Mouse (Mus musculus) lung, postnatal 14 days (tissue): ENCODE measurements around the gene Abcc4.

Experiments
- DNase-seq: peaks from one replicate; pipeline ENCODE4 v3.0.0; 2021

Gene Abcc4

GRCm38 (mm10) chr14:118491300-118491699, 214.7 kb downstream of the Abcc4 start:
- no peak for DNase-seq

GRCm38 (mm10) chr14:118490525-118490924, 215.5 kb downstream of the Abcc4 start:
- DNase-seq: no peak

GRCm38 (mm10) chr14:118486349-118486748, 219.7 kb downstream of the Abcc4 start:
- DNase-seq: no peak

- DNase-seq: no peak
These were observed 220.4 kb downstream of the Abcc4 start for GRCm38 (mm10) chr14:118485646-118486045.

GRCm38 (mm10) chr14:118482320-118482719, 223.7 kb downstream of the Abcc4 start:
- no peak for DNase-seq

- DNase-seq: no peak
These were observed 224.2 kb downstream of the Abcc4 start for GRCm38 (mm10) chr14:118481779-118482178.

- no peak for DNase-seq
These were observed 229.7 kb downstream of the Abcc4 start for GRCm38 (mm10) chr14:118476329-118476728.

- DNase-seq: no peak
These were observed 230.9 kb downstream of the Abcc4 start for GRCm38 (mm10) chr14:118475100-118475454.

GRCm38 (mm10) chr14:118474226-118475099, 231.6 kb downstream of the Abcc4 start:
- no peak for DNase-seq

- peak; percentile 2 for DNase-seq
These were observed 232.2 kb downstream of the Abcc4 start for GRCm38 (mm10) chr14:118473831-118474193.

GRCm38 (mm10) chr14:118473188-118473830, 232.7 kb downstream of the Abcc4 start:
- no peak for DNase-seq

- DNase-seq: no peak
These were observed 240.7 kb downstream of the Abcc4 start for GRCm38 (mm10) chr14:118465331-118465730.

- DNase-seq: no peak
These were observed 241.6 kb downstream of the Abcc4 start for GRCm38 (mm10) chr14:118464401-118464800.

GRCm38 (mm10) chr14:118452572-118452971, 253.4 kb downstream of the Abcc4 start:
- DNase-seq: no peak

GRCm38 (mm10) chr14:118440155-118440554, 265.9 kb downstream of the Abcc4 start:
- no peak for DNase-seq

GRCm38 (mm10) chr14:118437156-118437931, 268.7 kb downstream of the Abcc4 start:
- DNase-seq: no peak

GRCm38 (mm10) chr14:118436791-118437155, 269.2 kb downstream of the Abcc4 start:
- DNase-seq: no peak

- DNase-seq: no peak
These were observed 270.2 kb downstream of the Abcc4 start for GRCm38 (mm10) chr14:118435676-118436330.

- no peak for DNase-seq
These were observed 271.2 kb downstream of the Abcc4 start for GRCm38 (mm10) chr14:118434842-118435241.

GRCm38 (mm10) chr14:118433848-118434247, 272.2 kb downstream of the Abcc4 start:
- no peak for DNase-seq
